Mouse (Mus musculus) ES-Bruce4 (cell line): ENCODE data around the gene Wdr82.

Source experiments
- CTCF ChIP-seq: IDR thresholded peaks from one replicate; pipeline ENCODE4 v1.8.1; 2011; ENCODE audit warnings: low read depth, low read length
- EP300 ChIP-seq: IDR thresholded peaks from 2 replicates; pipeline ENCODE4 v1.6.1; 2011; ENCODE audit warnings: low read depth, low read length; ENCODE audit not compliant: insufficient read depth
- POLR2A ChIP-seq: IDR thresholded peaks from one replicate; pipeline ENCODE4 v1.8.1; 2011; ENCODE audit warnings: low read length; ENCODE audit not compliant: insufficient read depth

GRCm38 (mm10) chr9:106130250-106130649 is 40.5 kb upstream of the Wdr82 start:
- no peak for TF ChIP-seq CTCF
- TF ChIP-seq POLR2A, result no peak
- TF ChIP-seq EP300, result no peak
